Mouse (Mus musculus) G1E (cell line): ENCODE data around the gene Gm7030.
"Not testable (repeated sequence)": the region's sequence is repeated elsewhere in the genome, so short reads cannot be mapped to it uniquely, and the experiment has no call there.

Experiments
- CTCF ChIP-seq: IDR thresholded peaks from 2 replicates; pipeline ENCODE4 v1.5.1; 2012; ENCODE audit warnings: low read depth, low read length, inconsistent platforms, mixed read lengths
- GATA1 ChIP-seq: IDR thresholded peaks from 2 replicates; pipeline ENCODE4 v1.6.1; 2012; ENCODE audit warnings: borderline replicate concordance, low read length, inconsistent platforms, mixed read lengths

DNA sequence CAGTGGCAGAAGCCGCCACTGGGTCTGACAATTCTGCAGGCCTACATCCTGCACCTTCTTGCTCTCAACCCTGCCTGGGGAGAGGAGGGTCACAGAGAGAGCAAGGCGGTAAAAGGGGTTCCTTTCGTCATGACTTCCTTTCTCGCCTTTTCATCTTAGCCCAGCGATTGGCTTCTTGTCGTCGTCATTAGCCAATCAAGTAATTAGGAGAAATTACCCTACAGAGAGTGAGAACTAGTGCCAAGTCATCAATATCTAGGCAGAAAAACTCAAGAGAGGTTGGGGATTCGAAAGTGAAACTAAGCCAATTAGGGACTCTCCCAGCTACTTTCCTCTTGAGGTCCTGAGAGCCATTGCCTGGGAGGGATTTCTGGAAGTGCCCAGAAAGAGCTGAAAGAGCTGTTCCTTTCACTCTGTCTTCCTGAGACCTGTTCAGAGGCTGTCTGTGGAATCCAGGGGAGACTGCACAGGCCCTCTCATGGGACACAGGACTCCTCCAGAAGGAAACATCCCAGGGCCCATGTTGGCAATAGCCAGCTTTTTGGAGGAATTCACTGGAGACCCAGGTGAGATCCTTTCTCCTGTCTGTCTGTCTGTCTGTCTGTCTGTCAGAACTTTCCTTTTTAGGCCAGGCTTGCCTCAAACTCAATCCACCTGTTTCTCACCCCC, 7.7 kb downstream of the Gm7030 start, which contains the start of gene Gm19684:
- not testable (repeated sequence) for TF ChIP-seq CTCF, GATA1
